Mouse (Mus musculus) inflammation-experienced regulatory T-cells, adult 6 months (primary cell): Measurements from ENCODE around the gene Ncam2. TPM values are rescaled to one million over a fixed set of nuclear protein-coding genes. Genes with fewer than 3 reads are reported as not detected.
"Not testable (repeated sequence)": the region's sequence is repeated elsewhere in the genome, so short reads cannot be mapped to it uniquely, and the experiment has no call there.

ENCODE experiments used
- ATAC-seq: one replicate; pipeline ENCODE4 v1.8.0; 2017
- polyA plus RNA-seq, 3 experiments: library from polyadenylated mRNA; unstranded; fragments of 100-300 nt; shearing (Covaris generic); gene quantifications; one replicate each; pipeline ENCODE4 v1.2.1; 2017

Ncam2 gene
- polyA plus RNA-seq, 3 experiments from 2014 or later = not detected

- ATAC-seq = no peak
Observed at GRCm38 (mm10) chr16:81303806-81304205, 103.3 kb downstream of the Ncam2 start.

GRCm38 (mm10) chr16:81309215-81309614 lies 108.7 kb downstream of the Ncam2 start:
- ATAC-seq = no peak

GRCm38 (mm10) chr16:81319037-81319436 lies 118.5 kb downstream of the Ncam2 start:
- ATAC-seq = no peak

GRCm38 (mm10) chr16:81330539-81330938 lies 130.0 kb downstream of the Ncam2 start:
- ATAC-seq = no peak

GRCm38 (mm10) chr16:81365901-81366300 lies 165.4 kb downstream of the Ncam2 start:
- no peak for ATAC-seq

GRCm38 (mm10) chr16:81374234-81374633 lies 173.7 kb downstream of the Ncam2 start:
- ATAC-seq = no peak

- ATAC-seq = no peak
Observed at GRCm38 (mm10) chr16:81380434-81380833, 179.9 kb downstream of the Ncam2 start.

- ATAC-seq = no peak
Observed at GRCm38 (mm10) chr16:81388646-81389045, 188.1 kb downstream of the Ncam2 start.

GRCm38 (mm10) chr16:81434559-81434958 lies 234.1 kb downstream of the Ncam2 start:
- ATAC-seq = no peak

GRCm38 (mm10) chr16:81437091-81437867 lies 236.8 kb downstream of the Ncam2 start:
- no peak for ATAC-seq

GRCm38 (mm10) chr16:81437868-81438249 lies 237.4 kb downstream of the Ncam2 start:
- no peak for ATAC-seq

- ATAC-seq = no peak
Observed at GRCm38 (mm10) chr16:81450851-81451250, 250.4 kb downstream of the Ncam2 start.

GRCm38 (mm10) chr16:81452988-81453387 lies 252.5 kb downstream of the Ncam2 start:
- ATAC-seq = no peak

- ATAC-seq = no peak
Observed at GRCm38 (mm10) chr16:81454472-81454871, 254.0 kb downstream of the Ncam2 start.

- not testable (repeated sequence) for ATAC-seq
Observed at GRCm38 (mm10) chr16:81462731-81463130, 262.2 kb downstream of the Ncam2 start.

- no peak for ATAC-seq
Observed at GRCm38 (mm10) chr16:81472925-81473324, 272.4 kb downstream of the Ncam2 start.

- no peak for ATAC-seq
Observed at GRCm38 (mm10) chr16:81481058-81481457, 280.6 kb downstream of the Ncam2 start.

- no peak for ATAC-seq
Observed at GRCm38 (mm10) chr16:81496111-81496510, 295.6 kb downstream of the Ncam2 start.

GRCm38 (mm10) chr16:81502578-81502977 lies 302.1 kb downstream of the Ncam2 start:
- ATAC-seq = no peak

GRCm38 (mm10) chr16:81536230-81536629 lies 335.7 kb downstream of the Ncam2 start:
- ATAC-seq = no peak

- ATAC-seq = no peak
Observed at GRCm38 (mm10) chr16:81587565-81588107, 387.1 kb downstream of the Ncam2 start.

GRCm38 (mm10) chr16:81623276-81623675 lies 422.8 kb downstream of the Ncam2 start:
- no peak for ATAC-seq

- no peak for ATAC-seq
Observed at GRCm38 (mm10) chr16:81623776-81624175, 423.3 kb downstream of the Ncam2 start.

- ATAC-seq = no peak
Observed at GRCm38 (mm10) chr16:81650286-81650685, 449.8 kb downstream of the Ncam2 start.
